Mouse (Mus musculus) midbrain, embryonic 11.5 days (tissue): ENCODE measurements around the gene C5ar2. TPM values are rescaled to one million over a fixed set of nuclear protein-coding genes. Genes with fewer than 3 reads are reported as not detected.

ENCODE experiments used
- ATAC-seq: fragments of 200-750 bp; cut with Nextera tagmentation; 2 replicates; pipeline ENCODE4 v1.8.0; 2017; ENCODE audit warnings: moderate TSS enrichment, moderate library complexity; ENCODE audit not compliant: low FRiP score
- DNase-seq: peaks from one replicate; pipeline ENCODE4 v3.0.0; 2015; ENCODE audit warnings: low spot score; ENCODE audit errors: missing footprints
- H3K27ac ChIP-seq: fragments of 300-500 bp; sonication (generic); 2 replicates; pipeline ENCODE4 v1.5.1; 2014; ENCODE audit warnings: low read depth, low read length
- H3K27me3 ChIP-seq: fragments of 300-500 bp; sonication (generic); 2 replicates; pipeline ENCODE4 v1.6.1; 2014; ENCODE audit warnings: mild to moderate bottlenecking, low read length, moderate library complexity, mixed read lengths; ENCODE audit not compliant: control insufficient read depth, insufficient read depth
- H3K36me3 ChIP-seq: fragments of 300-500 bp; sonication (generic); 2 replicates; pipeline ENCODE4 v1.6.1; 2014; ENCODE audit warnings: mild to moderate bottlenecking, low read length, moderate library complexity, mixed read lengths; ENCODE audit not compliant: control insufficient read depth, insufficient read depth
- H3K4me1 ChIP-seq: fragments of 300-500 bp; sonication (generic); 2 replicates; pipeline ENCODE4 v1.6.1; 2014; ENCODE audit warnings: low read length; ENCODE audit not compliant: control insufficient read depth, insufficient read depth
- H3K4me2 ChIP-seq: fragments of 300-500 bp; sonication (generic); 2 replicates; pipeline ENCODE4 v1.6.1; 2014; ENCODE audit warnings: mild to moderate bottlenecking, moderate library complexity
- H3K4me3 ChIP-seq: fragments of 300-500 bp; sonication (generic); 2 replicates; pipeline ENCODE4 v1.5.1; 2014; ENCODE audit warnings: low read depth, low read length
- H3K9ac ChIP-seq: fragments of 300-500 bp; sonication (generic); 2 replicates; pipeline ENCODE4 v1.6.1; 2014; ENCODE audit warnings: low read length
- H3K9me3 ChIP-seq: fragments of 300-500 bp; sonication (generic); 2 replicates; pipeline ENCODE4 v1.6.1; 2016; ENCODE audit warnings: low read length; ENCODE audit not compliant: control insufficient read depth
- WGBS: fragments of 180-500 bp; shearing (Covaris S2); extraction: QIAGEN DNeasy Blood & Tissue Kit; methylation state at CpG from one replicate; pipeline ENCODE4 v1.1.7; 2014; 5-methylcytosine and 5-hydroxymethylcytosine counted together
- polyA plus RNA-seq: library from polyadenylated mRNA; unstranded; fragments of >200 nt; fragmentation: Nextera tagmentation; extraction: Ambion mirVana; gene quantifications from 2 replicates; pipeline ENCODE4 v1.2.1, GENCODE M21; 2014

C5ar2 gene
- 0.12 TPM in 1 of 2 replicates, not detected in the other for polyA plus RNA-seq

DNA sequence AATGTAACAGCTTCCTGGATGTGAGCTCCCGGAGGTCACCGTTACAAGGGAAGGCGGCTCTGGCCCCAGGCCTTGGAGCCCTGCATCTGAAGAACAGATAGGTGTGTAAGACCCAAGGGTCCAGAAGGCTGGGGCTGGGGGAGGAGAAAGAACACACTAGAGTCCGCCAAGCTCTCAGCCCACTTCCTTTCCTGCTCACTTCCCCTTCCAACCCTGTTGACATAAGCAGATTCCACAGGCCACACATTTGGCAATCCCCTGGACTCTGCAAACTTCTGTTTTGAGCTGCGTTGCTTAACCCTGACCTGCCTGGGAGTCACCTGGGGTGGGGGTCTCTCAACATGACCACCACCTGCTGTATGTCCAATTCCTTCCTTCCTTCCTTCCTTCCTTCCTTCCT, at the start of gene C5ar2:
C5ar2 (minus strand) TSS at position 88 of the 400 bp plus-strand sequence.
- no peak within 1 kb of the TSS for H3K27ac ChIP-seq
- no peak for ATAC-seq
- no peaks in the 10 kb centered on the region for H3K36me3 ChIP-seq
- H3K9me3 ChIP-seq: no peaks in the 10 kb centered on the region
- no peaks in the 10 kb centered on the region for H3K4me1 ChIP-seq
- no peak within 1 kb of the TSS for H3K4me2 ChIP-seq
- H3K9ac ChIP-seq: no peak within 1 kb of the TSS
- no peak within 1 kb of the TSS for H3K4me3 ChIP-seq
- DNase-seq: no peak
- no peaks in the 10 kb centered on the region for H3K27me3 ChIP-seq
- WGBS: 78% methylated on average over 5 of the region's 5 CpGs

- no peak for DNase-seq
- Histone ChIP-seq H3K27me3 (no peaks in the 10 kb centered on the region), H3K36me3 (no peaks in the 10 kb centered on the region), H3K4me2 (no peak overlapping the region), H3K4me3 (no peak overlapping the region), H3K4me1 (peaks cover 7% of the 10 kb centered on the region), H3K9ac (no peak overlapping the region), H3K27ac (no peak overlapping the region), H3K9me3 (no peaks in the 10 kb centered on the region)
- WGBS: 64% methylated on average over 1 of the region's 1 CpGs
- no peak for ATAC-seq
These were observed 43.8 kb upstream of the C5ar2 start for GRCm38 (mm10) chr7:16287791-16288190.

DNA sequence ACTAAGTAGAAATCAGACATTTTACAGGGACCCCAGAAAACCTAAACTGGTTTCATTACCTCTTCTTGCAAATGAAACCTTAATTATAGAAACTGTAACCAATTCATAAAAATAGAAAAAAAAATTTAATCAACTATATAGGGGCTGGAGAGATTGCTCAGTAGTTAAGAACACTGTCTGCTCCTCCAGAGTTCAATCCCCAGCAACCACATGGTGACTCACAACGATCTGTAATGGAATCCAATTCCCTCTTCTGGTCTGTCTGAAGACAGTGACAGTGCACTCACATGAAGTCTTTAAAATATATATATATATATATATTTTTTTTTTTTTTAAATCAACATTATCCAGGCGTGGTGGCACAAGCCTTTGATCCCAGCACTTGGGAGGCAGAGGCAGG, 43.1 kb upstream of the C5ar2 start:
- H3K9me3 ChIP-seq: no peaks in the 10 kb centered on the region
- H3K36me3 ChIP-seq: no peaks in the 10 kb centered on the region
- H3K4me2 ChIP-seq: peak overlapping the region; percentile 36
- no peaks in the 10 kb centered on the region for H3K27me3 ChIP-seq
- WGBS: 88% methylated on average over 2 of the region's 2 CpGs
- H3K9ac ChIP-seq: peak overlapping the region; percentile 63
- peak overlapping the region; percentile 71; the same call in 1 of the 2 replicates for H3K27ac ChIP-seq
- DNase-seq (no peak), ATAC-seq (no peak)
- H3K4me3 ChIP-seq: peak overlapping the region; percentile 50
- H3K4me1 ChIP-seq: peaks cover 7% of the 10 kb centered on the region

DNA sequence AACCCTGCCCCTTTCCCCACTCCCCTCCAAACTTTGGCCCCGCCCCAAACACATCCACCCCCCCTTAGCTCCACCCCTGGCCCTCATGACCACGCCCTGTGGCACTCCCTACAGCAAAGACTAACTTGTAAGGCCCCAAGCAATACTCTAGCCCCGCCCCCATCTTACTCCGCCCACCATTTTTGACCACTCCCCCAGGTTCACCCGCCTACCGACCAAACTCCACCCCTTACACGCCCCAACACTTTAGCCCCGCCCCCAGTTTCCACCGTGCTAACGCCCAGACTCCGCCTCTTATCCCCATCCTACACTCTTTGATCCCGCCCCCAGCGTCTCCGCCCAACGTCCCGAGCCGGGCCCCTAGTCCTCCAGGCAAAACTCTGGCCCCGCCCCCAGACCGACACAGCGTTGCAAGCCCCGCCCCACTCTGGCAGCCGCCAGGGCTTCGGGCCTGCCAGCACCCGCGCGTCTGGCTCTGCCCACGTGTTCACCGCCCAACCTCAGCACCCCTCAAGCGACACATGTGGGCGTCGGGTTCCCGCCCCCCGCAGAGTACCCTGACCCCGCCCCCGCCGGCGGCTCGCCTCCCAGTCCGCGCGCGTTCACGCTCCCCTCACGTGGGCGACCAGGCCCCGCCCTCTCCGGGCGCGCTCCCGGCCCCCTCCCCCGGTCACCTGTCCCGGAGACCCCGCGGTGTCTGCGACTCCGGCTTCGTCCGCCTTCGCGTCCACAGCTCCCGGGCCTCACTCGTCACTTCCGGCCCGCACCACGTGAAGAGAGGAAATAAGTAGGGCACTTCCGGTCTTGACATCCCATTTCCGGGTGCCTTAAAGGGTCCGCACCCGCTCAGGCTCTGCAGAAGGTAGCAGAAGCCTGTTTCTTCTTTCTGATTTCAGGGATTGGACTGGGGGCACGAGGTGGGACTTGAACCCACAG, 42.3 kb upstream of the C5ar2 start, which contains the start of gene Ccdc9:
Ccdc9 (minus strand) TSS at position 770 of the 936 bp plus-strand sequence.
- WGBS: under 1% methylated on average over 69 of the region's 70 CpGs
- H3K36me3 ChIP-seq: no peaks in the 10 kb centered on the region
- peak; percentile 100 for DNase-seq
- ATAC-seq: peak; percentile 94
- H3K4me1 ChIP-seq: peaks cover 7% of the 10 kb centered on the region
- H3K4me3 ChIP-seq: peak within 1 kb of the TSS; percentile 50
- no peaks in the 10 kb centered on the region for H3K27me3 ChIP-seq
- H3K4me2 ChIP-seq: peak within 1 kb of the TSS; percentile 36
- H3K9ac ChIP-seq: peak within 1 kb of the TSS; percentile 63
- no peaks in the 10 kb centered on the region for H3K9me3 ChIP-seq
- peak within 1 kb of the TSS; percentile 71 for H3K27ac ChIP-seq

DNA sequence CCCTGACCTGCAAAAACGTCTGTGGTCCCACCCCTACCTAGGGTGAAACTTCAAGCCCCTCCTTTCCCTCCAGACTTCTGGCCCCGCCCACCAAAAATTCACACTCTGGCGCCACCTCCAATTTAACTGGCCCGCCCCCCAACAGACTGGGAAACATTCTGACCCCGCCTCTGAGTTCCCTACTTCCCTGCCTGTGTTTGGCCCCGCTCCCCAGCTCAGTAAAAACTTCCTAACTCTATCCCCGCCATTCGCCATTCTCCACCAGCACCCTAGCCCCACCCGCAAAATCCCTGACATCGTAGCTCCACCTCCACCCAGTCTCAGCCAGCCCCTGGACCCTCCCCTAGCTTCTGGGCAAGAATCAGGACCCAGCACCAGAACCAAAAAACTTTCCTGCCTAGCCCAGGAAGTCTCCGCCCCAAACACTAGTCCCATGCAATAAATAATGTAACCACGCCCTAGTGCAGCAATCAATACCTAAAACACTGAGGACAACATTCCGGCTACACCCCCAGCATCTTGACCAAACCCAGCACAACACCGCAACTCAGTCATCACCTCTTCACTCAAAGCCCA, 41.6 kb upstream of the C5ar2 start:
- H3K27me3 ChIP-seq: no peaks in the 10 kb centered on the region
- peak overlapping the region; percentile 50 for H3K4me3 ChIP-seq
- peaks cover 1% of the 10 kb centered on the region; the same call in 1 of the 2 replicates for H3K36me3 ChIP-seq
- H3K27ac ChIP-seq: no peak overlapping the region; the same call in 1 of the 2 replicates
- H3K4me2 ChIP-seq: peak overlapping the region; percentile 36
- DNase-seq: peak; percentile 88
- peak; percentile 57 for ATAC-seq
- H3K9me3 ChIP-seq: no peaks in the 10 kb centered on the region
- peaks cover 7% of the 10 kb centered on the region for H3K4me1 ChIP-seq
- 4% methylated on average over 14 of the region's 14 CpGs for WGBS
- peak overlapping the region; percentile 16; the same call in 1 of the 2 replicates for H3K9ac ChIP-seq

- Histone ChIP-seq H3K9ac (no peak overlapping the region), H3K9me3 (no peaks in the 10 kb centered on the region), H3K27me3 (no peaks in the 10 kb centered on the region), H3K27ac (no peak overlapping the region), H3K36me3 (peaks cover 4% of the 10 kb centered on the region; the same call in 1 of the 2 replicates), H3K4me1 (peaks cover 7% of the 10 kb centered on the region), H3K4me2 (no peak overlapping the region), H3K4me3 (no peak overlapping the region)
- no peak for DNase-seq
- 77% methylated on average over 9 of the region's 9 CpGs for WGBS
- ATAC-seq: no peak
These were observed 41.0 kb upstream of the C5ar2 start for GRCm38 (mm10) chr7:16284904-16285303.

- Histone ChIP-seq H3K9me3 (no peaks in the 10 kb centered on the region), H3K4me3 (no peak overlapping the region), H3K27ac (no peak overlapping the region), H3K4me1 (peaks cover 7% of the 10 kb centered on the region), H3K4me2 (no peak overlapping the region), H3K27me3 (no peaks in the 10 kb centered on the region), H3K9ac (no peak overlapping the region), H3K36me3 (peaks cover 4% of the 10 kb centered on the region)
- no peak for DNase-seq
- 94% methylated on average over 8 of the region's 8 CpGs for WGBS
- ATAC-seq: no peak
These were observed 40.0 kb upstream of the C5ar2 start for GRCm38 (mm10) chr7:16284001-16284400.

DNA sequence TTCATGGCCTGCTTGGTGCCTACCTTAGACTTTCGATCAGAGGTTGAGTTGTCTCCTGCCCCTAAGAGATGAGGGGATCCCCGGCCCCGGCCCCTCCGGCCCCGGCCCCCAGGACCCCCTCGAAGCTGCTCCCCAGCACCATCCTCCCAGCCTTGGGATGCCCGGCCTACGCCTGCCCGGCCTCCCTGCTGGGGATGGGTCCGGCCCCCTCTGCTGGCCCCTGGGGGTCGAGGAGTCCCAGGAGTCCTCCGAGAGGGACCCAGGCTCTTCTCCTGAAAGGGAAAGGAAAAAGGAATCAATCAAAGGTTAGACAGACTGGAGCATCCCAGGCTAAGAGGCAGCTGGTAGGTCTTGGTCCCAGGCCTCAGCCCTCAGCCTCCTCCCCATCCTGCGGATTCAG, 38.4 kb upstream of the C5ar2 start:
- Histone ChIP-seq H3K4me1 (peaks cover 7% of the 10 kb centered on the region), H3K27me3 (no peaks in the 10 kb centered on the region), H3K4me3 (no peak overlapping the region), H3K4me2 (no peak overlapping the region), H3K27ac (no peak overlapping the region), H3K9ac (no peak overlapping the region), H3K36me3 (peaks cover 6% of the 10 kb centered on the region), H3K9me3 (no peaks in the 10 kb centered on the region)
- ATAC-seq: no peak
- 93% methylated on average over 13 of the region's 13 CpGs for WGBS
- DNase-seq: no peak

- DNase-seq (no peak), ATAC-seq (no peak)
- no peaks in the 10 kb centered on the region for H3K27me3 ChIP-seq
- H3K9me3 ChIP-seq: no peaks in the 10 kb centered on the region
- WGBS: 86% methylated on average over 11 of the region's 11 CpGs
- no peak overlapping the region for H3K9ac ChIP-seq
- no peak overlapping the region for H3K27ac ChIP-seq
- H3K4me3 ChIP-seq: no peak overlapping the region
- no peak overlapping the region for H3K4me2 ChIP-seq
- H3K36me3 ChIP-seq: peaks cover 8% of the 10 kb centered on the region
- peaks cover 7% of the 10 kb centered on the region for H3K4me1 ChIP-seq
These were observed 36.8 kb upstream of the C5ar2 start for GRCm38 (mm10) chr7:16280721-16281120.
